Mouse (Mus musculus) heart, postnatal 4 days (tissue): ENCODE results near the gene BC117090. TPM values are rescaled to one million over a fixed set of nuclear protein-coding genes. Genes with fewer than 3 reads are reported as not detected.
"Not testable (repeated sequence)": the region's sequence is repeated elsewhere in the genome, so short reads cannot be mapped to it uniquely, and the experiment has no call there.

Experiments
- DNase-seq: peaks from one replicate; pipeline ENCODE4 v3.0.0; 2021
- total RNA-seq, 2 experiments: library from RNA; stranded (reverse); gene quantifications; 2 replicates each; pipeline ENCODE4 v1.2.3; 2021

Gene BC117090
- total RNA-seq: not detected

GRCm38 (mm10) chr16:36334232-36334631 is at the start of gene BC117090:
BC117090 (minus strand) TSS chr16:36334332.
- no peak for DNase-seq

GRCm38 (mm10) chr16:36367648-36368047 is 33.5 kb upstream of the BC117090 start, which contains the start of gene BC100530:
BC100530 (minus strand) TSS chr16:36367748.
- DNase-seq: not testable (repeated sequence)

DNA sequence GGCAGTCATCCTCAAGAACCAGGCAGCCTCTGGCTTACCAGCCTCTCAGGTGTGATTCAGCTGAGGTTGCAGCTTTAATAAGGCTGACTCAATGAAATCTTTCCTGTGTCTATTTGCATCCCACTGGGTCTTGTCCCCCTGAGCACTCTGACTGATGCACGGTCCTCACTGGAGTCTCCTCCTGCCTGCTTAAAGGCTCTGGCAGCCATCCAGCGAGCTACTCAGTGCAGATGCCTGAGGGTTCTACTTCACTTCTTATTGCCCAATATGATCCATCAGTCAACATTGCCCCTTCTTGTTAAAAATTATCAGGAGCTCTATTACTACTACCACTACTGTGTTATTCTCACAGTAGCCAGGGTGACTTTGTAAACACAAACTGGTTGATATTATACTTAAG is 3.0 kb upstream of the BC117090 start:
- no peak for DNase-seq

GRCm38 (mm10) chr16:36319286-36319685 is 14.8 kb downstream of the BC117090 start:
- DNase-seq: no peak

- DNase-seq: not testable (repeated sequence)
These were observed 18.0 kb downstream of the BC117090 start for GRCm38 (mm10) chr16:36316111-36316510.

GRCm38 (mm10) chr16:36307631-36308030 is 26.5 kb downstream of the BC117090 start:
- no peak for DNase-seq

- DNase-seq: no peak
These were observed 45.0 kb downstream of the BC117090 start for GRCm38 (mm10) chr16:36289140-36289539.

- DNase-seq: not testable (repeated sequence)
These were observed 57.3 kb downstream of the BC117090 start, which contains the start of gene Stfa1 for GRCm38 (mm10) chr16:36276796-36277195. Stfa1 (plus strand) TSS chr16:36276951.

Other genes starting within 250 kb of the BC117090 start
- not detected for gene Csta1, start 203.1 kb downstream of the BC117090 start, total RNA-seq
- gene Stfa2l1, start 177.5 kb downstream of the BC117090 start, total RNA-seq: 1 to 10 TPM; 1.8 to 2.4 TPM
- gene Gm5483, start 150.1 kb downstream of the BC117090 start, total RNA-seq: 1 to 10 TPM; 2.6 to 3.8 TPM
- gene Gm5416, start 123.9 kb downstream of the BC117090 start, total RNA-seq: not detected
- 1 to 10 TPM in 1 of 2 experiments, not detected in 1; 1.1 TPM for gene 2010005H15Rik, start 112.9 kb downstream of the BC117090 start, total RNA-seq
- 1 to 10 TPM; 3.5 to 6.2 TPM for gene Stfa1, start 57.4 kb downstream of the BC117090 start, total RNA-seq
- gene BC100530, start 33.4 kb upstream of the BC117090 start, total RNA-seq: 1 to 10 TPM; 2.6 to 3.1 TPM
- gene Stfa2, start 74.1 kb upstream of the BC117090 start, total RNA-seq: 1 to 10 TPM; 2.6 to 3.0 TPM
- gene Stfa3, start 121.1 kb upstream of the BC117090 start, total RNA-seq: 1 to 10 TPM in 1 of 2 experiments, not detected in 1; 1.8 TPM
- gene Casr, start 227.8 kb upstream of the BC117090 start, total RNA-seq: under 1 TPM; 0.14 to 0.33 TPM